Mouse (Mus musculus) kidney, embryonic 14.5 days (tissue): ENCODE results near the gene Strn. TPM values are rescaled to one million over a fixed set of nuclear protein-coding genes. Genes with fewer than 3 reads are reported as not detected.

Source experiments
- ATAC-seq: fragments of 200-750 bp; cut with Nextera tagmentation; 2 replicates; pipeline ENCODE4 v1.8.0; 2017; ENCODE audit warnings: moderate number of reproducible peaks, mild to moderate bottlenecking, moderate TSS enrichment, moderate library complexity; ENCODE audit not compliant: low FRiP score, low TSS enrichment
- H3K27ac ChIP-seq: fragments of 300-500 bp; sonication (generic); 2 replicates; pipeline ENCODE4 v1.5.1; 2014; ENCODE audit warnings: low read depth, mild to moderate bottlenecking, low read length, moderate library complexity, mixed read lengths
- H3K27me3 ChIP-seq: fragments of 300-500 bp; sonication (generic); 2 replicates; pipeline ENCODE4 v1.6.1; 2014; ENCODE audit warnings: mild to moderate bottlenecking, low read length; ENCODE audit not compliant: control insufficient read depth, insufficient read depth
- H3K36me3 ChIP-seq: fragments of 300-500 bp; sonication (generic); 2 replicates; pipeline ENCODE4 v1.6.1; 2014; ENCODE audit warnings: low read length, mixed read lengths; ENCODE audit not compliant: control insufficient read depth, insufficient read depth
- H3K4me1 ChIP-seq: fragments of 300-500 bp; sonication (generic); 2 replicates; pipeline ENCODE4 v1.6.1; 2014; ENCODE audit warnings: low read length, mixed read lengths; ENCODE audit not compliant: control insufficient read depth, insufficient read depth
- H3K4me2 ChIP-seq: fragments of 300-500 bp; sonication (generic); replicated peaks from 2 replicates; pipeline ENCODE4 v1.6.1; 2014; ENCODE audit warnings: low read depth, mild to moderate bottlenecking, low read length
- H3K4me3 ChIP-seq: fragments of 300-500 bp; sonication (generic); 2 replicates; pipeline ENCODE4 v1.5.1; 2014; ENCODE audit warnings: mild to moderate bottlenecking, low read length
- H3K9ac ChIP-seq: fragments of 300-500 bp; sonication (generic); 2 replicates; pipeline ENCODE4 v1.6.1; 2014; ENCODE audit warnings: low read depth, mild to moderate bottlenecking, low read length, moderate library complexity
- H3K9me3 ChIP-seq: fragments of 300-500 bp; sonication (generic); 2 replicates; pipeline ENCODE4 v1.6.1; 2016; ENCODE audit warnings: low read length; ENCODE audit not compliant: control insufficient read depth
- WGBS: fragments of 180-500 bp; shearing (Covaris S2); extraction: QIAGEN DNeasy Blood & Tissue Kit; methylation state at CpG from one replicate; pipeline ENCODE4 v1.1.7; 2014; 5-methylcytosine and 5-hydroxymethylcytosine counted together
- polyA plus RNA-seq: library from polyadenylated mRNA; unstranded; fragments of >200 nt; fragmentation: Nextera tagmentation; extraction: Ambion mirVana; gene quantifications from 2 replicates; pipeline ENCODE4 v1.2.1, GENCODE M21; 2014

Gene Strn
- polyA plus RNA-seq, 1 experiment from 2014 or later, result 8.6 TPM

- WGBS, result 59% methylated on average over 14 of the region's 14 CpGs
- Histone ChIP-seq H3K9me3 (no peaks in the 10 kb centered on the region), H3K4me2 (no peak overlapping the region), H3K9ac (no peak overlapping the region), H3K27me3 (no peaks in the 10 kb centered on the region), H3K4me1 (0 out of 2 replicates have a peak, but pooled peaks cover 3% of the 10 kb centered on the region), H3K27ac (no peak overlapping the region), H3K4me3 (no peak overlapping the region), H3K36me3 (no peaks in the 10 kb centered on the region)
- peak; percentile 75 for ATAC-seq
Observed at GRCm38 (mm10) chr17:78726746-78727449, 10.1 kb downstream of the Strn start.

- no peaks in the 10 kb centered on the region for H3K36me3 ChIP-seq
- no peaks in the 10 kb centered on the region for H3K9me3 ChIP-seq
- no peak overlapping the region for H3K9ac ChIP-seq
- H3K27ac ChIP-seq, result no peak overlapping the region
- 0 out of 2 replicates have a peak, but pooled peaks cover 3% of the 10 kb centered on the region for H3K4me1 ChIP-seq
- H3K4me2 ChIP-seq, result no peak overlapping the region
- ATAC-seq, result no peak
- H3K27me3 ChIP-seq, result no peaks in the 10 kb centered on the region
- no peak overlapping the region for H3K4me3 ChIP-seq
- 59% methylated on average over 6 of the region's 6 CpGs for WGBS
Observed at GRCm38 (mm10) chr17:78724461-78725055, 12.4 kb downstream of the Strn start.

- Histone ChIP-seq H3K9me3 (peaks cover 3% of the 10 kb centered on the region; the same call in 1 of the 2 replicates), H3K27me3 (no peaks in the 10 kb centered on the region), H3K4me3 (no peak overlapping the region), H3K36me3 (0 out of 2 replicates have a peak, but pooled peaks cover 4% of the 10 kb centered on the region), H3K4me1 (no peaks in the 10 kb centered on the region), H3K9ac (no peak overlapping the region), H3K27ac (no peak overlapping the region), H3K4me2 (no peak overlapping the region)
- ATAC-seq, result no peak
- WGBS, result 82% methylated on average over 7 of the region's 7 CpGs
Observed at GRCm38 (mm10) chr17:78721690-78722089, 15.3 kb downstream of the Strn start.

GRCm38 (mm10) chr17:78719086-78719485, 17.9 kb downstream of the Strn start:
- H3K27ac ChIP-seq, result no peak overlapping the region
- H3K27me3 ChIP-seq, result no peaks in the 10 kb centered on the region
- no peaks in the 10 kb centered on the region for H3K4me1 ChIP-seq
- no peak for ATAC-seq
- WGBS, result 90% methylated on average over 13 of the region's 13 CpGs
- H3K36me3 ChIP-seq, result 0 out of 2 replicates have a peak, but pooled peaks cover 4% of the 10 kb centered on the region
- no peak overlapping the region for H3K9ac ChIP-seq
- H3K4me3 ChIP-seq, result no peak overlapping the region
- H3K4me2 ChIP-seq, result no peak overlapping the region
- peaks cover 3% of the 10 kb centered on the region; the same call in 1 of the 2 replicates for H3K9me3 ChIP-seq

- 74% methylated on average over 2 of the region's 2 CpGs for WGBS
- H3K4me2 ChIP-seq, result no peak overlapping the region
- no peak for ATAC-seq
- H3K4me3 ChIP-seq, result no peak overlapping the region
- no peak overlapping the region for H3K27ac ChIP-seq
- H3K4me1 ChIP-seq, result no peaks in the 10 kb centered on the region
- H3K9me3 ChIP-seq, result no peaks in the 10 kb centered on the region
- H3K36me3 ChIP-seq, result no peaks in the 10 kb centered on the region
- no peak overlapping the region for H3K9ac ChIP-seq
- no peaks in the 10 kb centered on the region for H3K27me3 ChIP-seq
Observed at GRCm38 (mm10) chr17:78710258-78710657, 26.7 kb downstream of the Strn start.

- H3K9ac ChIP-seq, result no peak overlapping the region
- no peaks in the 10 kb centered on the region for H3K9me3 ChIP-seq
- WGBS, result 91% methylated on average over 7 of the region's 7 CpGs
- H3K27ac ChIP-seq, result no peak overlapping the region
- H3K4me3 ChIP-seq, result no peak overlapping the region
- H3K27me3 ChIP-seq, result no peaks in the 10 kb centered on the region
- no peak for ATAC-seq
- H3K36me3 ChIP-seq, result no peaks in the 10 kb centered on the region
- no peaks in the 10 kb centered on the region for H3K4me1 ChIP-seq
- no peak overlapping the region for H3K4me2 ChIP-seq
Observed at GRCm38 (mm10) chr17:78708422-78708821, 28.6 kb downstream of the Strn start.

- no peaks in the 10 kb centered on the region for H3K9me3 ChIP-seq
- no peaks in the 10 kb centered on the region for H3K4me1 ChIP-seq
- H3K4me3 ChIP-seq, result no peak overlapping the region
- no peak overlapping the region for H3K4me2 ChIP-seq
- no peaks in the 10 kb centered on the region for H3K36me3 ChIP-seq
- no peak overlapping the region for H3K9ac ChIP-seq
- no peak for ATAC-seq
- 92% methylated on average over 7 of the region's 7 CpGs for WGBS
- no peaks in the 10 kb centered on the region for H3K27me3 ChIP-seq
- H3K27ac ChIP-seq, result no peak overlapping the region
Observed at GRCm38 (mm10) chr17:78702988-78703387, 34.0 kb downstream of the Strn start.

- no peaks in the 10 kb centered on the region for H3K4me1 ChIP-seq
- no peak overlapping the region for H3K27ac ChIP-seq
- H3K27me3 ChIP-seq, result no peaks in the 10 kb centered on the region
- H3K9ac ChIP-seq, result no peak overlapping the region
- no peak; the same call in 1 of the 2 replicates for ATAC-seq
- H3K9me3 ChIP-seq, result no peaks in the 10 kb centered on the region
- H3K4me3 ChIP-seq, result no peak overlapping the region
- no peak overlapping the region for H3K4me2 ChIP-seq
- no peaks in the 10 kb centered on the region for H3K36me3 ChIP-seq
- 81% methylated on average over 1 of the region's 1 CpGs for WGBS
Observed at GRCm38 (mm10) chr17:78698965-78699364, 38.0 kb downstream of the Strn start.

- no peaks in the 10 kb centered on the region for H3K36me3 ChIP-seq
- H3K4me3 ChIP-seq, result no peak overlapping the region
- H3K27me3 ChIP-seq, result no peaks in the 10 kb centered on the region
- H3K27ac ChIP-seq, result no peak overlapping the region
- H3K9me3 ChIP-seq, result no peaks in the 10 kb centered on the region
- no peak for ATAC-seq
- H3K4me2 ChIP-seq, result no peak overlapping the region
- no peak overlapping the region for H3K9ac ChIP-seq
- no peaks in the 10 kb centered on the region for H3K4me1 ChIP-seq
- 88% methylated on average over 4 of the region's 4 CpGs for WGBS
Observed at GRCm38 (mm10) chr17:78697462-78697861, 39.5 kb downstream of the Strn start.
